Mouse (Mus musculus) thymus, adult 2 months (tissue): ENCODE data around the gene Zfp444.

Experiments
- CTCF ChIP-seq: fragments of 200-500 bp; IDR thresholded peaks from 2 replicates; pipeline ENCODE4 v1.5.1; 2012; ENCODE audit warnings: mild to moderate bottlenecking, control low read depth, low read length, moderate library complexity, borderline replicate concordance; ENCODE audit not compliant: control insufficient read depth, poor library complexity, insufficient read depth; ENCODE audit errors: extremely low read depth
- POLR2A ChIP-seq: fragments of 200-500 bp; IDR thresholded peaks from 2 replicates; pipeline ENCODE4 v1.6.1; 2012; ENCODE audit warnings: mild to moderate bottlenecking, low read length, control low read depth, moderate library complexity; ENCODE audit not compliant: control insufficient read depth, poor library complexity, insufficient read depth; ENCODE audit errors: extremely low read depth

DNA sequence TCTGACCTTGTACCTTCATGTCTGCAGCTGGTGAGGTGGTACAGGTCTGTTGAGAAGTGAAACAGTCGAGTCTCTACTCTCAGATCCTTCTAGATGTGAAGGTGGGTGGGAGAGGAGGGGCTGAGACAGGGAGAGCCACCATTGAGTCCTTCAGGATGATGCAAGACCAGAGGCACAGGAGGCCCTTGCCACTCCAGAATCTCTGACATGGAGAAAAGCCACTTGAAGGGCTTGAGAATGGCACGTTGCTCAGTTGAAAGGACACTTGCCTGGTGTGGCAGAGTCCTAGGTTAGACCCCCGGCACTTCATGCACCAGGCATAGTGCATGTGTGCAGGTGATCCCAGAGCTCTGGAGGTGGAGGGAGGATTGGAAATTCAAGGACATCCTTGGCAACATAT, 10.5 kb upstream of the Zfp444 start:
- TF ChIP-seq POLR2A (no peak), CTCF (no peak)
